Mouse (Mus musculus) mouse embryonic stem cell (cell line): ENCODE measurements around the gene Adrm1.

Experiments used
- in situ Hi-C, 2 experiments: fragments of 300-500 bp; cut with MboI; formaldehyde crosslinking; loops; 1 replicate in 1 of 2; 3 replicates in 1 of 2; pipeline ENCODE4 v1.14.3; 2019 to 2020; ENCODE audit warnings: low sequenced_read_pairs in 2 of 2, low pct_unique_long_range_greater_than_20kb in 1 of 2, mixed read lengths in 1 of 2; ENCODE audit not compliant: unreplicated experiment in 1 of 2

The Adrm1 gene

DNA sequence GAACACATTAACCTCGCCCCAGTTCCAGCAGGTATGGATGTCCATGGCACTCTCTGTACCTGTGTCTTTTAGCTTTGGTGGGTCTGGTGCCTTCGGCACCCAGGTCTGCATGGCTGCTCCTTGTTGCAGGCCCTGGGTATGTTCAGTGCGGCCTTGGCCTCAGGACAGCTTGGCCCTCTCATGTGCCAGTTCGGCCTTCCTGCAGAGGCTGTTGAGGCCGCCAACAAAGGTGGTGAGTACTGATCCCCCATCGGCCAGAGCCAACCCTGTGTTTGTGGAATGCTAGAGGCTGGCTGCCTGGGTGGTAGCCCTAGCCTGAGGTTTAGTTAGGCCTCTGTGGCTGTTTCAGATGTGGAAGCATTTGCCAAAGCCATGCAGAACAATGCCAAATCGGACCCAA lies 4.4 kb downstream of the Adrm1 start:
- in situ Hi-C loops: no loop called here

DNA sequence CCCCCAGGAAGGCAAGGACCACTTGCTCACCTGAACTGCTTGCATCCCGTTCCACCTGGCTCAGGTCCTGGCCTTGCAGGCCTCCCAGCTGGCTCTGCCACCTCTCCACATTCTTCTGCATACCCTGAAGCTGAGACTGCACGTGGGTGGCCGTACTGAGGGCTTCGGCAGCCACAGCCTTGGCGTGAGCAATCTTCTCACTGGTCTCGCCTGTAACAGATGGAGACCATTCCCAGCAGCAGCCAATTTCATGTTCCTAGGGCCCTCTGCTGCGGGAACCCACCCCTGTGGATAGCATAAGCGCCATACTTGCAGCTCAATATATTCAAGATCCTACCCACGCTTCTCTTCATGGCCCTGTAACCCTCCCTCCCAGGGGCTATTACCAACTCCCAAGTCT lies 10.3 kb downstream of the Adrm1 start:
- in situ Hi-C loops: loop anchor here in 1 of 2 experiments (5.0 kb wide), 1 partner anchor 71 kb away; no protein-coding TSS in a partner anchor

DNA sequence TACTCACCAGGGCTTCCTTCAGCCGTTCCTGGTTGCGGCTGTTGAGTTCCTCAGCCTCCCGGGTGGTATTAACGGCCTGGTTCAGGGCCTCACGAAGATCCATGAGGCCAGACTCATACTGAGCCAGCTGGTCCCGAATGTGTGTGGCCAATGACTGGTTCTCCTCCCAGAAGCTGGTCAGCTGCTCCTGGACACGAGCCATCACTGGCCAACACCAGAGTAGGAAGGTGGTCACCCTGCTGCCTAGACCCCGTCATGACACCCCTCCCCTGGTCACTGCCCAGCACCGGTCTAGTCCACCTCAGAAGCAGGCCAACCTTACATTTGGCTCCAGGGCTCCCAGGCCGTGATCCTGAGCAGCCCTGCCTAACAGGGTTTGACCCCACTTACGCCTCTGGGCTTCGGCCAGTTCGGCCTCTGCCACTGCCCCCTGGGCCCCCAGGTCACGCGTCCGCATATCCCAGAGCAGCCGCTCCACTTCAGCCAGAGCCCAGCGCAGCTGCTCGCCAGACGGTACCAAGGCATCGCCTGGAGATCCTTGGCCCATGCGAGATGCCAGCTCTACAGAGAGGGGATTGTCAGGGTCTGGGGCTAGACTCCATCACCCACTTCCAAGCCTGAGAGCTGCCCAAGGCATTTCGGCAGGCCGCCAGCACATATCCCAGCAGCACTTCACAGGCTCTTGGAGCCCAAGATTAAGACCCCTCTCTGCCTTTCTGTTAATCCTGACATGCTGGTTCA lies 12.9 kb downstream of the Adrm1 start:
- in situ Hi-C loops: loop anchor here in 1 of 2 experiments (5.0 kb wide), 1 partner anchor 68 kb away; no protein-coding TSS in a partner anchor

DNA sequence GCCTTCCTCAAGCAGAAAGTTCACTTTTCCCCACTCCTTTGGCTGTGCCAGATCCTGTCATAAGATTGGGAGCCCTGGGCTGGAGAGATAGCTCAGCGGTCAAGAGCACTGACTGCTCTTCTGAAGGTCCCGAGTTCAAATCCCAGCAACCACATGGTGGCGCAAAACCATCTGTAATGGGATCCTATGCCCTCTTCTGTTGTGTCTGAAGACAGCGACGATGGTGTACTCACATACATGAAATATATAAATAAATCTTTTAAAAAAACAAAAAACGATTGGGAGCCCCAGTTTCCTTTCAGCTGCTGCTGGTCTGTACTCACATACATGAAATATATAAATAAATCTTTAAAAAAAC lies 13.4 kb downstream of the Adrm1 start:
- in situ Hi-C loops: loop anchor here in 1 of 2 experiments (5.0 kb wide), 1 partner anchor 68 kb away; no protein-coding TSS in a partner anchor

DNA sequence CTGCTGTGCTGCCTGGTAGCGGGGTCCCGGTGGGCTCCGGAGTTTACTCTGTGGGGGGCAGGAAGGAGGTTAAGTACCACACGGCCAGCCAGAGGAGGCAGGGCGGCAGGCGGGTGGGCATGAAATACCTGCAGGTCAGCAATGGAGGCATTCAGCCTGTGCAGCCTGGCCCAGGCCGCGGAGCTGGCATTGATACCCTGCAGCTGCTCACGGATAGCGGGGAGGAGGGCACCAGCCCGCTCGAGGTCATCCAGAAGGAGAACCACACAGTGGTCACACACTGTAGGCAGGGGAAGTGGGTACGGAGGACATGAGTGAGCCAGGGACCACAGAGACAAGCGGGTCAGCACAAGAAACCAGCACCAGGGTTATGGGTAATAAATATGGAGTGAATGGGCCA lies 14.4 kb downstream of the Adrm1 start:
- in situ Hi-C loops: no loop called here

DNA sequence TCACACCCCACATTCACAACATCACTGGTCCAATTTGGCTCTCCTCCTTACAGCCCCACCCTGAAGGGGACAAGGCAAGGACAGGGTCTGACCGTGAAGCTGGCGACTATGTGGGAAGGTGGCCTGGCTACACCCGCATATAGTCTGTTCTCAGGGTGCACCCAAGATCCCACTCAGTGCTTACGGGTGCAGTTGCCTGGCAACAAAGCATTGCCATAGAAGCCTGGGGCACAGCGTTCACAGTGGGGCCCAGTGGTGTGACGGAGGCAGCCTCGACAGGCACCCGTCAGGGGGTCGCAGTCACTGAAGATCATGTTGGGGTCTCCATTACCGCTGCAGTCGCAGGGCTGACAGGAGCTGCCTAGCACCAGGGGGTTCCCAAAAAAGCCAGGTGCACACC lies 16.1 kb downstream of the Adrm1 start:
- in situ Hi-C loops: no loop called here

DNA sequence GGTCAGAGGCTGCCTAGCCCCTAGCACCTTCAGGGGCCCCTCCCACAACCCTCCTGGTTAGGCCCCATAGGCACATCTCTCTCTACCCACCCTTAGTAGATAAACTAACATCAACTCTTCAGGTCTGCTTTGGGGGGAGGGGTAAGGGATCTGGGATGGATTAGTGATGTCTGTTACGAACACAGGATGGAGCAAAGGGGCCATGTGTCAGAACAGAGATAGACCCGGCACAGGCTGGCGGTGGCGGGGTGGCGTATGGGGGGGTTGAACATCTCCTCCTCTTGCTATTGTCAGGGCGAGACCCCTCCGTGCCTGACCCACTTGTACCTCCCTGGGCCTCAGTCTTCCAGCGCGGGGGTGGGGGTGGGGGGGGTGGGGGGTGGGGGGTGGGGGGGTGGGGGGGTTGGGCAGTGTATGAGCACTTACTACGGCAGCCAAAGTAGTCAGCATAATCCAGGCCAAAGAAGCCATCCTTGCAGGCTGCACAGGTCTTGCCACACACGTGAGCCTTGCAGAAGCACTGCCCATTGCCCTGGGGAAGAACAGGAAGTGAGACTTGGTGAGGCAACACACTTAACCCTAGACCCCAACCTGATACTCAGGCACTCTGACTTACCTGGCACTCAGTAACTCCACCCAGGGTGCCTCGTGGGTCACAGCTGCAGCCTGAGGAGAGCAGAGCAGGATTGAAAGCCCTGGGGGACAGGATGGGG lies 25.5 kb downstream of the Adrm1 start:
- in situ Hi-C loops: no loop called here

DNA sequence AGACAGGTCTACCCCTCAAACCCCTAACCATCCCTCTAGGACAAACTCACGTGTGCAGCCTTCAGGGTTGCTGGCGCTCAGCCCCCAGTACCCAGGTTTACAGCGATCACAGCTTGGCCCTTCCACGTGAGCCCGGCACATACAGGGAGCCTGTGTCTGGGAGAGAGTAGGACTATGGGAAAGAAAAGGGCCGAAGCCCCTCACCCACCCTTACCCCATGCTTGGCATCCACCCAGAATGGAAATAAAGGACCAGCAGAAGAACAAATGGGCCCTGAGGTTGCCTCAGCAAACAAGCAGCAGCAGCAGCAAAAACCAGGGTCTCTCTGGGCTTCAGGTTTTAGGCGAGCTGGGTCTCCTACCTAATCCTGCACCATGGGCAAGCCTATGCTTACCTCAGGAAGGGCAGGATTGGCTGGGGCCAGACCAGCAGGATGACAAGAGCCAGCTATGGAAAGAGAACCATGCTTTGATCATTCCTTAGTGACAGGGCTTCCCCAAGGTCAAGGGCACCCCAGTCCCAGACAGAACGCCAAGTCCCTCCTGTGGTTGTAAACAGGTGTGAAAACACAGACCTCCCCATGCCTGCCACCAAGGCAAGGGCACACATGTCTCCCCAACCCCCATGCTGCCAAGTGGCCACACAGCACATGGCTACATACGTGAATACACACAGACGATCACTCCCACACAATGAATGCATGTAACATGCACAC lies 26.2 kb downstream of the Adrm1 start:
- in situ Hi-C loops: no loop called here

DNA sequence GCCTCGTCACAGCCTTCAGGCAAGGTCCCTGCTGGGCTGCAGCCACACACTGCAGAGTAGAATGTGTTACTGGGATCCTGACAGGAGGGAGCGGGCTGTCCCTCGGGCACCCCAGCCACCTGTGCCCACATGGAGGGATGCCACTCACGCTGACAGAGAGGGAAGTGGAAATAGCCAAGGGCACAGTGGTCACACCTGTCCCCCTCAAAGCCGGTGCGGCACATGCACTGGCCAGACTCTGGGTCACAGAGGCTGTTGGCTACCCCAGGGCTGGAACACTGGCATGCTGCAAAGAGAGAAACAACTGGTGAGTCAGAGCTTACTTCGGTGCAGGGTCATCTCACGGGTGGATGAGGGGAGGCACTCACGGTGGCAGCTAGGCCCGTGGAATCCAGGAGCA lies 27.5 kb downstream of the Adrm1 start:
- in situ Hi-C loops: no loop called here

DNA sequence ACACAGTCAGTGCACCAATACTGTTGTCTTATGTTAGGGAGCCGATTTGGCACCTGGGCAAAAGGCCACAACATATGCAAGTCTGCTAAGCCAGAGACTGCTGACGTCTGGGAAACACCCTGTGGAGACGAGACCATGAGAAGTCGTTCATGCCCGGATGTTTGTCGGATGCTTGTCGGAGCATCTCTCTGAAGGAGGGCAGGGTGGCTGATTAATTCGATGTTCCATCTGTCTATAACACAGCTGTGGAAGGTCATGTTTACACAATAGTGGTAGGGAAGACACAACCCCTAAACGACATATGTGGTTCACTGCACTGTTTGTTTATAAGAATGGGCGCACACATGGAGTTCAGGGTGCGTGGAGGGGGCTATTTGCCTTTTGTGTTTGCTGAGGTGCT lies 29.4 kb downstream of the Adrm1 start:
- in situ Hi-C loops: no loop called here

DNA sequence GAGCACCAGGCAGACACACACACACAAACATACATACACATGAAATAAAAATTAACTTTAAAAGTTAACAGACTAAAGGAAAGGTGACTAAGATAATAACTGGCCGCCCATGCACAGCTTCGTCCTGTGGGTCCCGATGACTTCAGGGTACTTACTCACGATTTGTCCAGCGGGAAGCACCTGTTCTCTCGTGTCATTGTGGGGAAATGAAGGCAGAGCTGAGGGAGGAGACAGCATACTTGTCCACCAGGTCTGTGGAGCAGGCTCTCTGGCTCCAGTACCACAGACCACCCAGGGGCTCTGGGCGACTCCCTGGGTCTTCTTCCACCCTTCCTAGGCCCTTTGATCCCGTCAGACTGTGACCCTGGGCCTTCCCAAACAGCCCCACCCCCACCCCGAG lies 30.0 kb downstream of the Adrm1 start:
- in situ Hi-C loops: no loop called here

DNA sequence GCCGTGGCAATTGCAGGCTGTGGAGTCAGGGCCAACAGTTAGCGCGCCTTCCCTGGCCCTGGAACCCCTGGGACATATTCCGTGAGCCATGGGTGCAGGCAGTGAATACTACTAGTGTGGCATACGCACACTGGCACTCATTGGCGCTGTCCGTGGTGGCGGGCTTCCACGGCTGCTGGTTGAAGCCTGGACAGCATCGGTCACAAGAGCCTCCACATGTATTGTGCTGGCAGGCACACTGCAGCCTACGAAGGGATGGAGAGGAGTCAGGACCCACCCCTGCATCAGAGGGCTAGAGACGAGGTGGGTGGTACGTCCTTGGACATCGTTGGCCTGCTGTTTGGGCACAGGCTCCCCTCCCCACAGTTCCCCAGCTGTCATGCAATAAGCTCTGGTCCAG lies 31.0 kb downstream of the Adrm1 start:
- in situ Hi-C loops: no loop called here

DNA sequence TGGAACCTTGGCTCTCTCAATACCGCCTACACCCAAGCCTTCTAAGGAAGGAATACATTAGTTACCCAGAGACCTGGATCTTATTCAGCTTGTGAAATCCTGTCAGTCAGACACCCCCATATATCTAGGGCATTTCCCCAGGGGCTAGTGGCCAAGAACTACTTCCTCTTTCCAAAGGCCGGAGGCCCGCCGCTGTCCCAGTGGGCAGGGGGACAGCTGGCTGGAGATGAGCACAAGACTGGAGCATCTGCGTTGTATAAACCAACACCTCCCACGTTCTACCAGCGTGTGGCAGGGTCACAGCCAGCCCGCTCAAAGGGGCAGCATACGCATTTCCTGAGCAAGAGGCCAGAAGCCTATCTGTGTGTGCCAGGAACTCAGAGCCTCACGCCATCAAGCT lies 31.5 kb downstream of the Adrm1 start:
- in situ Hi-C loops: no loop called here

DNA sequence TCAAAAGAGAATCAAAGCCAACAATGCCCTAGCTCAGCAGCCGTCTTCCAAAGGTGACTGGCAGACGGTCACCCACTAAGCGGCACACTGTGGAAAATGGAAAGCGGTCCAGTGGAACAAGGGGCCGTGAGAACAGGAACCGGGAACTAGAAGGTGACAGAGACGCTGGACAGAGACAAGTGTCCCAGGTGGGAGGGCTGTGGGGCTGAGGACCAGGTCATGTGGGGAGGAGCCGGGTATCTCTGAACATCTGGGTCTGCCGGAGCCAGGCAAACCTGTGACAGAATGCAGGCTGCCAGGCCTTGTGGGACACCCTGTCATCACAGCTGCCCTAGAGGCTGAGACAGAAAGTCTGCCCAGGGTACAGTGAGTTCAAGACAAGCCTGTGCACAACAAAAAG lies 33.2 kb downstream of the Adrm1 start:
- in situ Hi-C loops: no loop called here

DNA sequence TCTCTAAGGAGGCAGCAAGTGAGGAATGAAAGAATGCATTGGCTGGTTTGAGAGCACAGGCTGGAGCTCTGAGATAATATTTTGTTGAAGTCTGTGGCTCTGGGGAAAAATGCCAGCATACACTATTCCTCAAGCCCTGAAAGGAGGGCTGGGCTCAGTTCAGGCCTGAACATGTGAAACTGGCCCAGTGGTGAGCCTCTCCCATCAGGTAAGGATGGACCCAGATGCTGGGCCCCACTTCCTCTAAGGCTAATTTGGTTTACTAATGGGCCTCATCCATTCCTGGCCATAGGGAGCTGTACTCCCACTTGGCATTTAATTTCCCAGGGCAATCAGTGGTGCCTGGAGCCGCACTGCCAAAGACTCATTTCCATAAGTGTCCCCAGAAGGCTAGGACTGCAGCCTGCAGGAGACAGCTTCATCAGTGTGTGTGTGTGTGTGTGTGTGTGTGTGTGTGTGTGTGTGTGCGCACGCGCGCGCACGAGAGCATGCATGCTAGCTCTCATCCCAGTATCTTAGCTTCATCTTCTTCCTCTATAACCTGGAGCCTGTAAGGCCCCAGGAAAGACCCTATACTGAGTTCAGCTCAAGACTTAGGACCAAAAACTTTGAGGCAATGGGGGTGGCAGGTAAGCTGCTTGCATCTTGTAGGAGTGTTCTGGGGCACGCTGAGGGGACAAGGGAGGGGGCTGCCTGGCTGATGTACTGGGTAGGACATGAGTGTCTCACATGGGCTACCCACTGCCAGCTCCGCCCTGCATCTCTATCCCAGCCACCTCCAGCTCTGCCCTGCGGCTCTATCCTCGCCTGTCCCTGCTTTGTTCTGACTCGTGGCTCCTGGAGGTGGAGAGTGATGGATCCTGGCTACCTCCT lies 34.0 kb downstream of the Adrm1 start:
- in situ Hi-C loops: no loop called here

DNA sequence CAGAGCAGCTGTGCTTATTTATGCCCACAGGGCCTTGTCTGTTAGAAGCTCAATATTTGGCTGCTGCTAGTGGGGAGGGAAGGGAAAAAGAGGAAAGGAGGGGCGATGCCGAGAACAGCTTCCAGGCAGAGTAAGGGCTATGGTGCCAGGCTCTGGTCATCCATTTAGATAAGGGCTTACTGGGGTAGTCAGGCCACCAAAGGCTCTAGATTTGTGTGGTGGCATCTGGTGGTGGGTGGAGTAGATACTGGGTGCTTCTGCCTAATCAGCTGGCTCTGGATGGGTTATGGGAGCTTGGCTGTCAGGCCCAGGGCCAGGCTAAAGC lies 34.6 kb downstream of the Adrm1 start:
- in situ Hi-C loops: no loop called here

DNA sequence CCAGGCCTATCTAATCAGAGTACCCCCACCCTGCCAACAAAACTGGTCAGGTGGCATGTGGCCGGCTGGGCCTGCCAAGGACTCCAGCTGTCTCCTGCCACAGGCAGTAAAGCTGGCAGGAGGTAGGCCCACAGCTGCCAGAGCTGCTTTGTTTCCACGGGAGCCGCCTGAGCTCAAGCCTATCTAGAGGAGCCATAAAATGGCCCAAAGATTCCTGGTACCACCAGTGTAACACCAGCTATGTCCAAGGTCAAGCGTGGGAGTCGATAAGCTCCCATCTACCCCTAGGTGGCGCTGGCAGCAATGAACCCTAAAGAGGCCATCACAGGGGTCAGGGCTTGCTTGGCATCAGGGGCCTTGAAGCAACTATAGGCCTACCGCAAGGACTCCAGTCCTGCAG lies 36.6 kb downstream of the Adrm1 start:
- in situ Hi-C loops: no loop called here

DNA sequence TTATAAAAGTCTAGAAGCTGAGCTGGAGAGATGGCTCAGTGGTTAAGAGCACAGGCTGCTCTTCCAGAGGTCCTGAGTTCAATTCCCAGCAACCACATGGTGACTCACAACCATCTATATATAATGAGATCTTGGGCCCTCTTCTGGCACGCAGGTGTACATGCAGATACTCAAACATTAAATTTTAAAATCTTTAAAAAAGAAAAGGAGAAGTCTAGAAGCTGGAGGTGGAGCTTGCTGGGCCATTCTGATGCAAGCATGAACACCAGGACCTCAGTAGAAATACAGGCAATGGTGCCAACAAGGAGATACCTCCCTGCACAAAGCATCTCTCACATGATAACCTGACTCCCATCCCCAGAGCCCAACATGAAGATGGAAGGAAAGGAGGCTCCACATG lies 37.7 kb downstream of the Adrm1 start:
- in situ Hi-C loops: no loop called here

DNA sequence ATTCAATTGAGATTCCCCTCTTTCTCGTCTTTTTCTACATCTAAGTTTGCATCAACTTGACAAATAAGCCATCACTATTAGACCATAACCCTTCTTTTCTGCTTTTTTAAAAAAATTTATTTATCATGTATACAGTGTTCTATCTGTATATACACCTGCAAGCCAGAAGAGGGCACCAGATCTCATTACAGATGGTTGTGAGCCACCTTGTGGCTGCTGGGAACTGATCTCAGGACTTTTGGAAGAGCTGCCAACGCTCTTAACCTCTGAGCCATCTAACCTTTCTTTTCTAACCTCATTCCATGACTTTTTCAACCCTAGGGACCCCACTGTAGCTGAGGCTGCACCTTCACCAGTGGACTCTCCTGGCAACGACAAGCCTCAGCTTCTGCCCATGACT lies 41.0 kb downstream of the Adrm1 start:
- in situ Hi-C loops: loop anchor here (5.0 kb wide), 1 partner anchor 40 kb away; no protein-coding TSS in a partner anchor
